ENCODE assay signal across 30 mouse cellular contexts in the genomic region with DNA sequence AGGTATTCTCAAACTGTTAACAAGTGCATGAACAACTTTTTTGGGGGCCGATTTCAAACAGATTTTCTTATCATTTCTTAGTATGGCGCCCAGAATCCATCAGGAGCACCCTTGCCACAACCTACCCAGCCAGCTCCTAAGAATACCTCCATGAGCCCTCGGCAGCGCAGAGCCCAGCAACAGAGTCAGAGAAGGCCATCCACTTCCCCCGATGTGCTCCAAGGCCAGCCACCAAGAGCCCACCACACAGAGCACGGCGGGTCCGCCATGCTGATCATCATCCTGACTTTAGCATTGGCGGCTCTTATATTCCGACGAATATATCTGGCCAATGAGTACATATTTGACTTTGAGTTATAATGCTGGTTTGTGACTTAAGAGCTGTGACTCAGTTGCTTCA. TPM values are rescaled to one million over a fixed set of nuclear protein-coding genes. Genes with fewer than 3 reads are reported as not detected.
"Had no signal": no experiment of that assay in that cellular context is flagged by ENCODE, and none has a peak within 500 bp of the region (broad histone marks: within the 10 kb centered on the region; RNA-seq: fewer than 3 reads in every experiment).

No protein-coding gene starts in this region.

- H3K27ac ChIP-seq: embryonic facial prominence, embryonic 10.5 days; embryonic facial prominence, embryonic 12.5 days; embryonic facial prominence, embryonic 13.5 days; embryonic facial prominence, embryonic 15.5 days; forebrain, embryonic 10.5 days; forebrain, embryonic 12.5 days; forebrain, embryonic 13.5 days; forebrain, embryonic 15.5 days; gastrocnemius, adult 2 months had no signal

- H3K9me3 ChIP-seq: embryonic facial prominence, embryonic 10.5 days; embryonic facial prominence, embryonic 12.5 days; embryonic facial prominence, embryonic 13.5 days; embryonic facial prominence, embryonic 15.5 days; forebrain, embryonic 10.5 days; forebrain, embryonic 12.5 days; forebrain, embryonic 13.5 days; forebrain, embryonic 15.5 days had no signal

- H3K4me1 ChIP-seq: embryonic facial prominence, embryonic 10.5 days; embryonic facial prominence, embryonic 12.5 days; embryonic facial prominence, embryonic 13.5 days; embryonic facial prominence, embryonic 15.5 days; forebrain, embryonic 10.5 days; forebrain, embryonic 12.5 days; forebrain, embryonic 13.5 days; forebrain, embryonic 15.5 days had no signal

- H3K9ac ChIP-seq: embryonic facial prominence, embryonic 12.5 days; embryonic facial prominence, embryonic 13.5 days; embryonic facial prominence, embryonic 15.5 days; forebrain, embryonic 12.5 days; forebrain, embryonic 13.5 days; forebrain, embryonic 15.5 days; forebrain, postnatal 0 days had no signal

- H3K4me3 ChIP-seq: embryonic facial prominence, embryonic 10.5 days; embryonic facial prominence, embryonic 12.5 days; embryonic facial prominence, embryonic 13.5 days; embryonic facial prominence, embryonic 15.5 days; erythroblast, embryonic 14.5 days; forebrain, embryonic 10.5 days; forebrain, embryonic 12.5 days; forebrain, embryonic 13.5 days; forebrain, embryonic 15.5 days; gastrocnemius, adult 2 months had no signal

- ATAC-seq: forebrain, embryonic 13.5 days; forebrain, embryonic 14.5 days; forebrain, embryonic 15.5 days; forebrain, embryonic 16.5 days; forebrain, postnatal 0 days had no signal

- H3K27me3 ChIP-seq: embryonic facial prominence, embryonic 12.5 days; embryonic facial prominence, embryonic 13.5 days; embryonic facial prominence, embryonic 15.5 days; forebrain, embryonic 12.5 days; forebrain, embryonic 13.5 days; forebrain, embryonic 15.5 days had no signal

- DNase-seq: cerebellum, adult 2 months; cerebellum, adult 8-10 months; cerebellum, adult 9-10 months; cerebellum, adult 9-11 months; cerebellum, postnatal 10 days; cerebellum, postnatal 14 days; cerebellum, postnatal 25 days; cerebellum, postnatal 36 days; embryo, embryonic 11 days; forebrain, postnatal 0 days; gastrocnemius, adult 2 months; gastrocnemius, postnatal 10 days; gastrocnemius, postnatal 14 days; gastrocnemius, postnatal 25 days; gastrocnemius, postnatal 36 days; heart, adult 18-20 months had no signal

- H3K4me2 ChIP-seq: embryonic facial prominence, embryonic 12.5 days; embryonic facial prominence, embryonic 13.5 days; embryonic facial prominence, embryonic 15.5 days; forebrain, embryonic 12.5 days; forebrain, embryonic 13.5 days; forebrain, embryonic 15.5 days had no signal

RNA-seq across cellular contexts. Expression of a gene that starts 13.2 kb away (rescaled TPM):
- total RNA-seq: common myeloid progenitor, adult 5-6 weeks; forebrain, postnatal 0 days; granulocyte monocyte progenitor cell, adult 5-6 weeks had no signal
- polyA plus RNA-seq: embryonic facial prominence, embryonic 10.5 days; embryonic facial prominence, embryonic 11.5 days; erythroblast, embryonic 14.5 days; forebrain, postnatal 0 days had no signal
